Mouse (Mus musculus): ENCODE measurements around the gene Nbas.

DNA sequence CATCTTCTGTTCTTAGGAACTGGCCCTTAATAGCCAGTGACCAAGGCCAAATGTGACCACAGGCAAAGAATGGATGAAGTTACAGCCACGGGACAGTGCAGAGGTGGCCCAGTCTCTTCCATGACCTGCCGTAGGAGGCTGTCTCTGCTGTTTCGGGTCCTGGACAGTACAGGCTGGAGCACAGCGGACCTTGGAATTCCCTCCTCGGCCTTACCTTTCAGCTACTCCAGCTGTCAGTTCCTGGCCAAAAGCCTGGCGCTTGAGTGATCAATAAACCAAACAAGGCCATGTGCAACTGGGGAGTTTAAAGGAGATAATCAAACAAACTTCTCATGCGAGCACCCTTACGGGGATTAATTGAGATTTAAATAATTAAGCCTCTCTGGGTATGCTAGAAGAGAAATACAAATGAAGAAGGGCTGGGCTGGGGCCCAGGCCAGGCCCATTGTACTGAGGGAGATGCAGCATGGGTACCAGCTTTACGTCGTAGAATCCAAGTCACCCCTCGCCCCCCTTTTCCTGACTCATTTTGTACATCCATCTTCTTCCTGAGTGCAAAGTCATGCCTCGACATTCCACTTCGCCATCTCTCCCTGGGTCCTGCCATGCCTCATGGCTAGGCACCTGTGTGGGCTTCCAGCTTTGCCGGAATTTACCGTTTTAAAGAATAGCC is 353.4 kb downstream of the Nbas start:
- no peak for TF ChIP-seq POLR2A (IDR thresholded peaks at IDR 0.05; ENCODE audit: control insufficient read depth, extremely low read depth, insufficient read depth, low read length, poor library complexity)
- TF ChIP-seq CTCF (IDR thresholded peaks at IDR 0.05; ENCODE audit: borderline replicate concordance, control insufficient read depth, extremely low read depth, insufficient read depth, low read length, poor library complexity) = no peak
